Comparison of ENCODE assay signal across 21 mouse cellular contexts in the genomic region with DNA sequence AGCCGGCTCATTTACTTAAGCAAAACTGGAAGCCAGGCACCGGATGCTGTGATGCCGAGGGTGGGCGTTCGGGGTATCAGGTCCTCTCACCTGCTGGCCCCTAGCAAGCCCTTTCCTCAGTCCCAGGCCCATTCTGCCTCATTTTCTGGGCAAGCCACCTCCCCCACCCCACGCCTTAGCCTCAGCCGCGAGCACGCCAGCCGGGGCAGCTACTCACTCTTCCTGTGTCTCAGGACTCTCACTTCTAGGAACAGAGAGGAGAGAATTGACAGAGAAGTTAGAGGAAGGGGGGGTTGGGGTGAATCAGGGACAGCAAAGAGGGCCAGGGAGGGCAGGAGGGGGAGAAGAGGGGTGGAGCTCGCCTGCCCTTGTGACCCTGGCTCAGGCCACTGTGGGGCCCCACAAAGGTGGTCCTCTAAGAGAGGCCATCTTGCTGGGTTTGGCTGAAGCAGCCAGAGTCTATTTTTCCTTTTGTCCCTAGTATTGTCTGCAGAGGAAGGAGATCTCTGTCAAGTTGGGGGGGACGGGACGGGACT. TPM values are rescaled to one million over a fixed set of nuclear protein-coding genes. Genes with fewer than 3 reads are reported as not detected.
DNase-seq lines count a peak whose midpoint lies in the region; ATAC-seq and TF ChIP-seq lines count a peak whose summit lies in the region.
"Had no signal": no experiment of that assay in that cellular context is flagged by ENCODE, and none has a peak within 500 bp of the region (broad histone marks: within the 10 kb centered on the region; RNA-seq: fewer than 3 reads in every experiment).

No protein-coding gene starts in this region.

- no peaks in the 10 kb centered on the region for H3K9me3 ChIP-seq in kidney, embryonic 14.5 days (ENCODE audit: control insufficient read depth, low read length)
- no peaks in the 10 kb centered on the region for H3K9me3 ChIP-seq in neural tube, embryonic 15.5 days (replicated peaks)
- no peaks in the 10 kb centered on the region for H3K9me3 ChIP-seq in intestine, postnatal 0 days (ENCODE audit: control insufficient read depth)
- H3K9me3 ChIP-seq: limb, embryonic 13.5 days had no signal

- TF ChIP-seq POLR2A in small intestine, adult 2 months (IDR thresholded peaks at IDR 0.05; ENCODE audit: low read depth, low read length): no peak

- peak overlapping the region; percentile 29 for H3K9ac ChIP-seq in kidney, embryonic 14.5 days (ENCODE audit: low read depth, low read length)
- H3K9ac ChIP-seq in neural tube, embryonic 15.5 days (replicated peaks): no peak overlapping the region
- H3K9ac ChIP-seq in intestine, postnatal 0 days (ENCODE audit: low read depth, low read length): peak overlapping the region; percentile 26; the same call in 1 of the 2 replicates
- H3K9ac ChIP-seq: hindbrain, embryonic 14.5 days; limb, embryonic 13.5 days had no signal

- peak overlapping the region; percentile 78 for H3K4me2 ChIP-seq in kidney, embryonic 14.5 days (replicated peaks; ENCODE audit: low read depth, low read length)
- no peak overlapping the region for H3K4me2 ChIP-seq in neural tube, embryonic 15.5 days
- peak overlapping the region; percentile 89 for H3K4me2 ChIP-seq in intestine, postnatal 0 days (replicated peaks; ENCODE audit: low read depth)
- H3K4me2 ChIP-seq: hindbrain, embryonic 14.5 days had no signal

- peaks cover 94% of the 10 kb centered on the region for H3K27me3 ChIP-seq in kidney, embryonic 14.5 days (ENCODE audit: control insufficient read depth, insufficient read depth, low read length)
- H3K27me3 ChIP-seq in neural tube, embryonic 15.5 days (replicated peaks): peaks cover 99% of the 10 kb centered on the region
- peaks cover 62% of the 10 kb centered on the region for H3K27me3 ChIP-seq in intestine, postnatal 0 days (replicated peaks; ENCODE audit: control insufficient read depth, insufficient read depth, low read length)
- H3K27me3 ChIP-seq in small intestine, adult 2 months (ENCODE audit: control insufficient read depth, insufficient read depth, low read length): no peaks in the 10 kb centered on the region; the same call in 1 of the 2 replicates

- H3K4me1 ChIP-seq in kidney, embryonic 14.5 days (ENCODE audit: control insufficient read depth, insufficient read depth, low read length): peaks cover 54% of the 10 kb centered on the region
- H3K4me1 ChIP-seq in neural tube, embryonic 15.5 days: peaks cover 42% of the 10 kb centered on the region
- no peaks in the 10 kb centered on the region; the same call in none of the 2 replicates for H3K4me1 ChIP-seq in intestine, postnatal 0 days (replicated peaks; ENCODE audit: control insufficient read depth, insufficient read depth, low read length)
- peaks cover 33% of the 10 kb centered on the region for H3K4me1 ChIP-seq in small intestine, adult 2 months (ENCODE audit: control insufficient read depth, insufficient read depth, insufficient read length, low read length)

- no peak overlapping the region for H3K27ac ChIP-seq in kidney, embryonic 14.5 days (ENCODE audit: low read depth, low read length)
- no peak overlapping the region for H3K27ac ChIP-seq in neural tube, embryonic 15.5 days (replicated peaks)
- H3K27ac ChIP-seq in intestine, postnatal 0 days (ENCODE audit: low read depth, low read length): peak overlapping the region; percentile 76
- peak overlapping the region; percentile 74 for H3K27ac ChIP-seq in small intestine, adult 2 months (ENCODE audit: insufficient read depth, low read depth, low read length)
- H3K27ac ChIP-seq: hindbrain, embryonic 14.5 days; limb, embryonic 13.5 days; macrophage had no signal

- H3K36me3 ChIP-seq in kidney, embryonic 14.5 days (ENCODE audit: control insufficient read depth, insufficient read depth, low read length): no peaks in the 10 kb centered on the region
- no peaks in the 10 kb centered on the region for H3K36me3 ChIP-seq in neural tube, embryonic 15.5 days
- H3K36me3 ChIP-seq in intestine, postnatal 0 days (ENCODE audit: control insufficient read depth, insufficient read depth): peaks cover 11% of the 10 kb centered on the region; the same call in 1 of the 2 replicates
- H3K36me3 ChIP-seq in small intestine, adult 2 months (ENCODE audit: control insufficient read depth, insufficient read depth, low read length): peaks cover 9% of the 10 kb centered on the region
- H3K36me3 ChIP-seq: limb, embryonic 13.5 days had no signal

- ATAC-seq in kidney, embryonic 14.5 days (ENCODE audit: low FRiP score, low TSS enrichment): no peak
- ATAC-seq in neural tube, embryonic 15.5 days (ENCODE audit: low FRiP score): no peak
- ATAC-seq in intestine, postnatal 0 days: no peak
- no peak for ATAC-seq in erythroid progenitor cell, adult 5-6 weeks (replicated peaks; ENCODE audit: low FRiP score, poor library complexity, severe bottlenecking)

- peak overlapping the region; percentile 17 for H3K4me3 ChIP-seq in kidney, embryonic 14.5 days (ENCODE audit: low read length)
- H3K4me3 ChIP-seq in neural tube, embryonic 15.5 days (replicated peaks): no peak overlapping the region
- peak overlapping the region; percentile 55 for H3K4me3 ChIP-seq in intestine, postnatal 0 days (ENCODE audit: low read depth, low read length)
- peak overlapping the region; percentile 78 for H3K4me3 ChIP-seq in small intestine, adult 2 months (ENCODE audit: low read depth, low read length)
- H3K4me3 ChIP-seq: limb, embryonic 13.5 days had no signal

- TF ChIP-seq CTCF in intestine, postnatal 0 days (IDR thresholded peaks at IDR 0.05; ENCODE audit: low read depth): no peak
- no peak for TF ChIP-seq CTCF in small intestine, adult 2 months (IDR thresholded peaks at IDR 0.05; ENCODE audit: extremely low read depth, insufficient read length, insufficient replicate concordance, low read depth, low read length)

- 21% methylated on average over 13 of the region's 13 CpGs for WGBS in kidney, embryonic 14.5 days
- WGBS in neural tube, embryonic 15.5 days: 24% methylated on average over 13 of the region's 13 CpGs
- 35% methylated on average over 13 of the region's 13 CpGs for WGBS in intestine, postnatal 0 days
- 62% methylated on average over 13 of the region's 13 CpGs for WGBS in small intestine, adult 2 months

- no peak for DNase-seq in kidney, adult 18-20 months
- peak; percentile 33 for DNase-seq in neural tube, embryonic 10.5 days (ENCODE audit: extremely low spot score, low spot score)
- no peak for DNase-seq in left cerebral cortex, adult 9 months (ENCODE audit: low spot score in 2 of 2)
- DNase-seq: cerebellum, postnatal 36 days; gastrocnemius, postnatal 25 days; layer of hippocampus, postnatal 36 days; right cerebral cortex, postnatal 25 days; thymus, postnatal 14 days had no signal

RNA-seq across cellular contexts. Expression of gene Tnfrsf25, which starts 13.7 kb away (rescaled TPM):
- polyA plus RNA-seq in kidney, embryonic 14.5 days (2014; fragmentation: Nextera tagmentation; extraction: Ambion mirVana): 0.57 and 1.9 TPM in 2 replicates
- polyA plus RNA-seq in neural tube, embryonic 15.5 days (2015; fragmentation: Nextera tagmentation; extraction: Ambion mirVana): 1.2 and 2.4 TPM in 2 replicates
- polyA plus RNA-seq in intestine, postnatal 0 days (2015; fragmentation: Nextera tagmentation; extraction: Ambion mirVana): 0.82 and 1.2 TPM in 2 replicates
- 1.9 and 3.8 TPM in 2 replicates for polyA plus RNA-seq in small intestine, adult 2 months (2012; rRNA removed)
- total RNA-seq in erythroid progenitor cell, adult 5-6 weeks (2015; ENCODE audit: low replicate concordance): not detected in 2 replicates
- total RNA-seq in erythroid progenitor cell, adult 5-6 weeks (2017; ENCODE audit: low replicate concordance): 2.0 TPM in 1 of 2 replicates, not detected in the other

RNA-seq across cellular contexts. Expression of gene Espn, which starts 22.7 kb away (rescaled TPM):
- 36.1 and 36.3 TPM in 2 replicates for polyA plus RNA-seq in kidney, embryonic 14.5 days (2014; fragmentation: Nextera tagmentation; extraction: Ambion mirVana)
- polyA plus RNA-seq in neural tube, embryonic 15.5 days (2015; fragmentation: Nextera tagmentation; extraction: Ambion mirVana): 0.31 and 3.3 TPM in 2 replicates
- 260 and 264 TPM in 2 replicates for polyA plus RNA-seq in intestine, postnatal 0 days (2015; fragmentation: Nextera tagmentation; extraction: Ambion mirVana)
- 124 and 572 TPM in 2 replicates for polyA plus RNA-seq in small intestine, adult 2 months (2012; rRNA removed)
- 0.72 TPM in 1 of 2 replicates, not detected in the other for total RNA-seq in erythroid progenitor cell, adult 5-6 weeks (2015; ENCODE audit: low replicate concordance)
- not detected in 2 replicates for total RNA-seq in erythroid progenitor cell, adult 5-6 weeks (2017; ENCODE audit: low replicate concordance)

RNA-seq across cellular contexts. Expression of gene Hes2, which starts 29.2 kb away (rescaled TPM):
- not detected in 2 replicates for polyA plus RNA-seq in kidney, embryonic 14.5 days (2014; fragmentation: Nextera tagmentation; extraction: Ambion mirVana)
- not detected in 2 replicates for polyA plus RNA-seq in neural tube, embryonic 15.5 days (2015; fragmentation: Nextera tagmentation; extraction: Ambion mirVana)
- 8.6 and 11.2 TPM in 2 replicates for polyA plus RNA-seq in intestine, postnatal 0 days (2015; fragmentation: Nextera tagmentation; extraction: Ambion mirVana)
- 8.3 and 51.7 TPM in 2 replicates for polyA plus RNA-seq in small intestine, adult 2 months (2012; rRNA removed)
- total RNA-seq in erythroid progenitor cell, adult 5-6 weeks (2015; ENCODE audit: low replicate concordance): not detected in 2 replicates
- total RNA-seq in erythroid progenitor cell, adult 5-6 weeks (2017; ENCODE audit: low replicate concordance): not detected in 2 replicates
- total RNA-seq: adrenal gland, postnatal 4 days; gastrocnemius, postnatal 25 days; layer of hippocampus, postnatal 36 days; midbrain, postnatal 0 days; neutrophil, adult 5-6 weeks had no signal
- polyA plus RNA-seq: frontal cortex, adult 2 months; heart, embryonic 14.5 days; hindbrain, embryonic 14.5 days; limb, embryonic 13.5 days; midbrain, postnatal 0 days had no signal

RNA-seq across cellular contexts. Expression of gene Acot7, which starts 48.5 kb away (rescaled TPM):
- polyA plus RNA-seq in kidney, embryonic 14.5 days (2014; fragmentation: Nextera tagmentation; extraction: Ambion mirVana): 46.6 and 64.4 TPM in 2 replicates
- polyA plus RNA-seq in neural tube, embryonic 15.5 days (2015; fragmentation: Nextera tagmentation; extraction: Ambion mirVana): 402 and 456 TPM in 2 replicates
- polyA plus RNA-seq in intestine, postnatal 0 days (2015; fragmentation: Nextera tagmentation; extraction: Ambion mirVana): 24.1 and 28.7 TPM in 2 replicates
- polyA plus RNA-seq in small intestine, adult 2 months (2012; rRNA removed): 30.0 and 33.4 TPM in 2 replicates
- 15.1 and 30.2 TPM in 2 replicates for total RNA-seq in erythroid progenitor cell, adult 5-6 weeks (2015; ENCODE audit: low replicate concordance)
- total RNA-seq in erythroid progenitor cell, adult 5-6 weeks (2017; ENCODE audit: low replicate concordance): 3.7 and 3.9 TPM in 2 replicates

RNA-seq across cellular contexts. Expression of gene Plekhg5, which starts 57.2 kb away (rescaled TPM):
- polyA plus RNA-seq in kidney, embryonic 14.5 days (2014; fragmentation: Nextera tagmentation; extraction: Ambion mirVana): 10.4 and 16.1 TPM in 2 replicates
- 13.5 and 13.6 TPM in 2 replicates for polyA plus RNA-seq in neural tube, embryonic 15.5 days (2015; fragmentation: Nextera tagmentation; extraction: Ambion mirVana)
- 14.0 and 19.6 TPM in 2 replicates for polyA plus RNA-seq in intestine, postnatal 0 days (2015; fragmentation: Nextera tagmentation; extraction: Ambion mirVana)
- 7.0 and 15.7 TPM in 2 replicates for polyA plus RNA-seq in small intestine, adult 2 months (2012; rRNA removed)
- total RNA-seq in erythroid progenitor cell, adult 5-6 weeks (2015; ENCODE audit: low replicate concordance): 1.7 and 2.9 TPM in 2 replicates
- total RNA-seq in erythroid progenitor cell, adult 5-6 weeks (2017; ENCODE audit: low replicate concordance): 3.5 and 5.3 TPM in 2 replicates

Comparison
In these comparisons a context has a peak if more than half of its experiments do, and no peak if none do; other contexts are left out.
1. H3K27ac ChIP-seq: peak in intestine, postnatal 0 days (single experiment) and small intestine, adult 2 months (single experiment); none in kidney, embryonic 14.5 days (single experiment) and neural tube, embryonic 15.5 days (single experiment).